Mouse (Mus musculus) CD8-positive naive resting alpha-beta T cell, adult 2 months (primary cell): Measurements from ENCODE around the gene Slc17a1.

Experiments
- DNase-seq, 2 experiments: peaks; one replicate each; pipeline ENCODE4 v3.0.0; 2022; ENCODE audit warnings: low read depth in 2 of 2, low spot score in 2 of 2

Gene Slc17a1

DNA sequence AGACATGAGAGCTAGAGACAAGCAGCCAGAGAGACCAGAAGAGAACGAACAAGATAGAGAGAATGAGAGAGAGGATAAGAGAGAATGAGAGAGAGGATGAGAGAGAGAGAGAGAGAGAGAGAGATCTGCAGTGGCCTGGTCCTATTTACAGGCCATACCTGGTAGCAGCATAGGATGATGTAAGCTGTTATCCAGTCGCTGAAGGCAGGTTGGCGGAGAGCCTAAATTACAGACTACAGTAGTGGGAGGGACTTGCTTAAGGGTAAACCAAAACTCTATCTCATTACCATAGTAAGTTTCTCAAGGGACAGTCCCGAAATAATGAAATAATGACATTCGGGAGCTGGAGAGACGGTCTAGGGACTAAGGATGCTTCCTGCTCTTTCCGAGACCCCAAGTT is at the start of gene Slc17a1:
Gene Slc17a1 (plus strand): TSS at position 346 of the 400 bp plus-strand sequence.
- DNase-seq: no peak

DNA sequence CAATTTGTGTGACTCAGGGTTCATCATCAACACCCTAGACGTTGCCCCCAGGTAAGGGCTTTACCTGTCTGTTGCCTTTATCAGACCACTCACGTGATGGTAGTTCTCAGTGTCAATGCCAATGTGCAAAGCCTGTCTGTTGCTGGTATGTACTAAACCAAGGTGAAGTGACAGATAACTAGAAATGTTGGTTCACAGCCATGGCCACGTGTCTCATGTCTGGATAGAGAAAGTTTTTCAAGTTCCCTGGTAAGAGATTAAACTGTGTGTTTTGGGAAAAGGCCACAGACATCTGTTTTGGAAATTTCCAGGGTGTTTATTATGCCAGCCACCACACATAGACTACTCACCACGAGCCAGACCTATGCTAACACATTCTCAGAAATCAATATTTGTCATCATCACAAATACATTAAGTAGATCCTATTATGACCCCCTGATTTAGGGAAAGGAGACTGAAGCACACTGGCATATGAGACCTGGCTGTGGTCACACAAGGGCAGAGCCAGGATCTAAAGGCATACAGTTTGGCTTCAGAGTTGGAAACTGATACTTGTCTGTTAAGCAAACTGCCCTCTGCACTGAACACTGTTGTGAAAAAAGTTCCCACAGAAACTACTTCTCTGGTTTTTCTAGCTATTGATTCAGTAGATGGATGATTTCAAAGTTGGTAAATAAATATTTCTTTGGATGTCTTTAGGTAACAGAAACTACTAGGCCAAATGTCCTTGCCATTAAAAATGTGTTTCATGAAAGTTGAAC is 47.2 kb upstream of the Slc17a1 start:
- no peak for DNase-seq

DNA sequence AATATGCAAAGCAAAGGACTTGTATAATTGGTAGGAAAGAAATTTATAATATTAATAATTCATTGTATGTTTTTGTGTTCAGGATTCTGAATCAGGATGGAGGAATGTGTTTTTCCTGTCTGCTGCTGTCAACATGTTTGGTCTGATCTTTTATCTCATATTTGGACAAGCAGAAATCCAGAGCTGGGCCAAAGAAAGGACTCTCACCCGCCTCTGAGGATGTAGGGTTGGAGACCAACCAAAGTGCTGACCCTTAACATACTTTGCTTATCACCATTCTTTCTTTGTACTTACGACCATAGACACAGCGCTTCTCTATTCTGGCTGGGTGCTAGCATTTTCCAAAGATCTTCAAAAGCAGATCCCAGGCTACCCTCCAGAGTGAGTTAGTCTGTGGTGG is 45.3 kb upstream of the Slc17a1 start:
- no peak for DNase-seq

DNA sequence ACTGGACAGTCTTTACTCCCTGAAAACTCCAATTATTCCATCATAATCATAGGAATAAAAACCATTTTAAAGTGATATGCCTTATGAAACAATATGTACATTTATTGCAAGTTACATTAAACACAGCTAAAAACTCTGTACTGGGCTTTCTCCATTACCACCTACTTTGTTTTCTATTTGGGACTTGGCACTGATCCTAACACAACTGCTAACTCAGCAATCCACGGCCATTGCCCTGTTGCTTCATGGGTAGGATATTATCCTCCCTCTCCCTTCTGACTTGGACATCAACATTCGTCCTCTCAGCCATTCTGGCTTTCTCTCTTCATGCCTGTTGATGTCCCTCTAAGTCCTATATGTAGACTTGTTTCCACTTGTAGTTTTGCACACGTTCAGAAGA is 40.9 kb upstream of the Slc17a1 start:
- no peak for DNase-seq

DNA sequence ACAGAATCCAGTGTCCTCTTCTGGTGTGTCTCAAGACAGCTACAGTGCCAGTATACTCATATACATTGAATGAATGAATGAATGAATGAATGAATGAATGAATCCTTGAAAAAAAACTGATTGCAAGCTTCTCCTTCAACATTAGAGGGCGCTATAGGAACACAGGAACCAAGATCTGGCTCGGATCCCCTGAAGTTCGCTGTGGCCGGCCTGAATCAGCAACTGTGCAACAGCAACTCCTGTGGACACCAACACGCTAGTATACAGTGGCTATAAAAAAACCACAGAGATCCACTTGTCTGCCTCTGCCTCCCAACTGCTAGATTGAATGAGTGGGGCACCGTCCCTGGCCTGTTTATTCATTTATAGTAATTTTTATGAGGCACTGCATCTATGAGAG is 34.5 kb upstream of the Slc17a1 start:
- no peak for DNase-seq

DNA sequence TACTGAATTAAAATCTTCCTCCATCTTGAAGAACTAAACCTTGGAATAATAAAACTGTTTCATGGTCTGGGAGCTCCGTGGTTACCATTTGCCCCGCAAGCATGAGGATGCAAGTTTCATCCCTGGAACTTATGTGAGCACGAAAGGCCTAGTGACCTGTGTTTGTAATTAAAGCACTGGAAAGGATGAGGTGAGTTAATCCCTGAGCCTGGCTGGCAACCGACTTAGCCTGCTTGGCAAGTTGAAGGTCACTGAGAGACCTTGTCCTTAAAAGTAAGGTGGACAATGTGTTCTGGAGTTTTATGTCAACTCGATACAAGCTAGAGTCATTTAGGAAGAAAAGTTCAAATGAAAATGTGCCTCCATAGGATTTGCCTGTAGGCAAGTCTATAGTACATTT is 32.7 kb upstream of the Slc17a1 start:
- no peak for DNase-seq

DNA sequence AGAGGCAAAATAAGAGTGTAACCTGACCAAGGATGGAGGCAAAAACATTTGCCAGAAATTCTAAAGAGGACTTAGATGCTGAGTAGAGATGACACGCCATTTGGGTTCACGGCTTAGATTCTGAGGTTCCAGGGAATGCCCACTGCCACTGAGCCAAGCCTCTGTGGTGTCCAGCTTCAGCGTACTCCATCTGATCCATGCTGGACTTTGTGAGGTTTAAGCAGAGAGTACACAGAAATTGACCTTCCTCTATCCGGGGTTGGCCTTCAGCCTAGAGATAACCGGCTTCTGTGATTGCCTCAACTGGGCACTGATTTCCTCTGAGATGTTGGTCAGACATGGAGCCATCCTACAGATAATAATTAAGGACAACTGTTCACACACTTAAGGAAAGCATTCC is 30.9 kb upstream of the Slc17a1 start:
- no peak for DNase-seq

DNA sequence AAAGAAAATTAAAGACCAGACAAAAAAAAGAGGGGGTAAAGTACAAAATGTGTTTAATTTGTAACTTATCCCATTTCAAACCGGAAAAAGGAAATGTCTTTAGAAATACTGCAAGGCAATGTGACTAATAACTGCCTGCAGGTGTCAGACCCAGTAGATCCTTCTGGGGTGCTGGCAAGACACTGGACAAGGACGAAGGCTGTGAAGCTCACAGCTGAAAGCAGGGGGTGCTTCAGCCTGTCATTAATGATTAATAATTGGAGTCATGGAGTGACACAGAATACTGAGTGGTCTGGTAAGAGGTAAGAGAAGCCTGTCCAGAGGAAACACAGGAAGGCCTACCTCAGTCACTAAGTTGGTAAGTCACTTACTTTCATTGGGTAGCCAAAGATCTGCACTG is 28.2 kb upstream of the Slc17a1 start, which contains the start of gene Slc17a3:
Gene Slc17a3 (plus strand): TSS at position 127 of the 400 bp plus-strand sequence.
- no peak for DNase-seq

DNA sequence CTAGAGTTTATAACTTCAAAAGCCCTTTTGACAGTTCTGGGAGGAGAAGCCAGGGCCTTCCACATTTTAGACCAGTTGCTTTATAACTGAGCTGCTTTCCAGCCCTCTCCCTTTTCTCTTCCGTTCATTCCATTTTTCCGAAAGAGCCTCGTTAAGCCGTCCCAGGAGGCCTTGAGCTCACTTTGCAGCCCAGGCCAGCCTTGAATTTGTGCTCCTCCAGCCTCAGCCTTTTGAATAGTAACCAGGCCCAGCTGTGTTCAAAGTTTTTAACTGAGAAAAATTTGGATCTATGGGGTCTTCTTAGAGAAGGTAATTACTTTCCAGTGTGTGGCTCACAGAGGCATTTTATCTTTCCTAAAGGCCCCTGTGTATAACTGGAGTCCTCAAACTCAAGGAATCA is 21.7 kb upstream of the Slc17a1 start:
- no peak for DNase-seq

DNA sequence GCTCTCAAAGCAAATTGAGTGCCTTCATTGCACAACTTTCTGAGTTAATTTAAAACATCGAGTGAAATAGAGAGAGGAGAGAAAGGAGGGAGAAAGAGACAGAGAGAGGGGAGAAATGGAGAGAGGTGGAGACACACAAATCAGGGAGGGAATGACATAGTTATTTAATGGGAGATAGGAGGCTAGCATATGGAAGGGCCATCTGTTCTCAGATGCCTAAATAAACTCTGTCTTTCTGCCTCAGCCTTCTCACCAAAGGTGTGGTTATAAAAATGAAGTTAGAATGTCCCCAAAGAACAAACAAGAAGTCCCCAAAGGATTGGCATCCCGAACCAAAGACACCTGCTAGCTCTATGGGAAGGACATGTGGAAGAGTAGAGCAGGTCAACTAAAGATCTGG is 18.3 kb upstream of the Slc17a1 start:
- no peak for DNase-seq

DNA sequence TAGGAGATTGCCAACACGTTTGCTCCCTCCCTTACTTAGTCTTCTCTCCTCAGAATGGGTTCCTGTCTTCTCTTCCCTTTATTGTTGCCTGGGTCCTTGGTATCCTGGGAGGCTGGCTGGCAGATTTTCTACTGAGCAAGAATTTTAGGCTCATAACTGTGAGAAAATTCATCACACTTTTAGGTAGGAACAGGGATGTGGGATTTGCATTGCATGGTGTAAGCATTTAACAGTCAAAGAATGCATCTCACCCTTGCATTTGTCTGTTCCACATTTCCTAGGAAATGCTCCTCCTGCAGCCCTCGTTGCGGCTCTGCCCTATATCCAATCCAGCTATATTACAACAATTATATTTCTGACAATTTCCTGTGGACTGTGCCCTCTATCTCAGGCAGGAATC is 11.1 kb upstream of the Slc17a1 start:
- no peak for DNase-seq

DNA sequence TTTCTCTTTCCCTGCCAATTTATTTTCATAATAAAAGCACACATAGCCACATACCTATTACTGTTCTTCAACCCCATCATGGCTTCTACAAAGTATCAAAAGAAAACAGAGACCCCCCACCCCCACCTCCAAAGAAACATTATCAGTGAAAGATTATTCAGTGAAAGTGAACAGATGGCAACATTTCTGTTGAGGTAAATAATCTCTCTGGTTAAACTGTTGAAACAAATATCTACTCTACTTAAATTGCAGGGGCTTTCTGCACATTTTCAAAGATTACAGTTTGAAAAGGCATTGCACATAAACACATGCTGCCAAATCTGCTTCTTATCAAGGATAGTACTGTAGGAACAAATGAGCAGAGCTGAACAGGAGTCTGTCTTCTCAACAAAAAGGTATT is 5.7 kb upstream of the Slc17a1 start:
- no peak for DNase-seq

DNA sequence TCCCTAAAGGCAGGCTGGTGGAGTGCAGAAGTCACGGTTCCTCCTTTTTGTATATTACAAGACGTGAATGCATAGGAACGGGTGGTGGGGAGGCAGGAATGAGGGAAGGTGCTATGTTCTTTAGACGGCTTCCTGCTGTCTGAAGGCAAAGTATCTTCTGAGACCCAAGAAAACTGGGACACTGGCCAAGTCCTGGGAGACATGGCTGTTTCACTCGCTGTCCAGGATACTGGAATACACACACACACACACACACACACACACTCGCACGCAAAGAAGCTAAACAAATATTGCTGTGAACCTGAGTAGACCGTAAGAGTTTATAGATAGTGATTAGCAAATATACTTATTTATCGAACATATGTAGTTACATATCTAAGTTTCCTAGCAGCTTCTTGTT is 2.8 kb upstream of the Slc17a1 start:
- DNase-seq: no peak

DNA sequence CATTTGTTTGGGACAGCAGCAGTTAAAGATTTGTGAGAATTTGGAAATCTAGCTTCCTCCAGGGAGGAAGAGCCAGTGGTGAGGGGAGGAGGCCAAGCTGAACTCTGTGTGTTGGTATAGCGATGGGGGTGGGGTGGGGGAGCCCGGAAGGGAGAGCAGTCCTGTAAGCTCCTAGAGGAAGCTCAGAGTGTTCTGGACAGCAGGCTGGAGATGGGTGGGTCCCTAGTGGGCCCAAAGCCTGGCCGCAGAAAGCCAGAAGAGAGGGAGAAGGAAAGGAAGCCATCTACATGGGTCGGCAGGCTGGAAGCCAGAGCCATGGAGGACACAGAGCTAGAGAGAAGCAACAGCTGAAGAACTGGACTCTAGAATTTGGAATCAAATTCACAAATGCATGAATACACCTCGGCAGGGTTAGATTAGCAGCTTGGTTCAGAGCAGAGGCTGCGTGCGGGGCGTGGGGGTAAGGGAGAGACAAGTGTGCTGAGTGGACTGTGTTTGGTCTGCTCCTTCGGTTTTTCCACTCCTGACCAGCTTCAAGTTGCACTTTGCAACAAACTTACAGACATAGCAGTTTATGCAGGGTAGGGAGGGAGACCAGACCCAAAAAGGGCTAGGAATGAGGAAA is 1.4 kb upstream of the Slc17a1 start:
- no peak for DNase-seq

DNA sequence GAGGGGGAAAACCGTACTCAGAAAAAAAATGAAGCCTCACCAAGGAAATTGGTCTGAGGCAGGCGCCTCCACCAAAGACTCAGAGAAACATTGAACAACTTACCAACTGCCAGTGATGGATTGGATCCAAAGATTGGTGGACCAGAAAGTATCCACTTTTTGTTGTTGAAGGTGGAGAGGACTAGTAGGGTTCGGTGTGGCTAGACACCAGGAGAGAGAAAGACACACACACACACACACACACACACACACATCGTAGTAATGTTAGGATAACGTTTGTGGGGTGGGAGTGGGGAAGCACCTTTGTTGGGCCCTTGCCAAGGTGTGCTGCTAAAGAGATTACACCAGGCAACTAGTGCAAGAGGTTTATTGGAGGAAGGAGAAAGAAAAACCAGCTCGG is 550 bp upstream of the Slc17a1 start:
- no peak for DNase-seq

DNA sequence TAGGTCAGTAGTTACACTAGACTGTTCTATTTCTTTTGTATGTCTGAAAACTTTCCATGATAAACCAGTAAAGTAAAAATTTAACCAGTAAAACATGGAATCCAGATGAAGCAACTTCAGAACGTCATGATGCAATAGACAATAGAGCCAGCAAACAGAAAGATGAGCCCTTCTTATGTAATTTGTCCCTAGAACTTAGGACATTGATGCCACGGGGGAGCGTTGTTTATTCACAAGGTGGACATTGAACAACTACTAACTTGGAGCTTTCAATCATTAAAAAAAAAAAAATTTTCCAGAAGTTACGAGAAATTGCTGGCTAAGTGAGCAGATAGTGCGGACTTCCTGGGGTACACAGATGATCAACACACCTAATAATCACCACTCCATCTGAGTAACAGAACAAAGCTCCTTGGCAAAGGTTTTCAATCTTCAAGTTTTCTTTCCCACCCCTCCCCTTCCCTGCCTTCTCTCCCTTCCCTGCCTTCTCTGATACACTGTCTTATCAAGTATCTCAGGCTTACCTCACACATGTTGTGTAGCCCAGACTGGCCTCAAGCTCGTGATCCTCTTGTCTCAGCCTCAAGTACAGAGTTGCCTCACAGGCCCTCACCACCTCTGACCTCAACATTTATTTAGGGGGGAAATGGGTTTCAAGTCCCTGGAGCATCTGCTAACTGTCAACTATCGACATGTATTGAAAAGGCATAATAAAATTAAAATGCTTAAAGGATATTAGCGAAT is 1.4 kb downstream of the Slc17a1 start:
- no peak for DNase-seq

DNA sequence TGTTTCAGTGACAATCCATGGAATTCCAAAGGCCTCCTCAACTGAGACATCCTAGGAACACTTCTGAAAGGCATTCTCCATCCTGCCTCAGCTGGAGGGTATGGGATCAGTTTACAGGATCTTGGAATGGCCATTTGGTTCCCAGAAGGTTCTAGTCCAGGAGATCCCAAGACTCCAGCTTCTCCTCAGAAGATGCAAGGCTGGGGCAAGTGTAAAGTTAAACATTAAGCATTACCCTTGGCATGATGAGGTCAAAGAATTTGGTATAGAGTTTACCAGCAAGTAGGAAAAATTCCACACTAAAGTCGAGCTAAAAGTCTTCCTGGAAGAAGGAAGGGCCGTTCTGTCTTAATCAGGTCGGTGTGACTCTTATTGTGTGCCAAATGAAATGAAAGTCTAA is 2.4 kb downstream of the Slc17a1 start:
- no peak for DNase-seq

DNA sequence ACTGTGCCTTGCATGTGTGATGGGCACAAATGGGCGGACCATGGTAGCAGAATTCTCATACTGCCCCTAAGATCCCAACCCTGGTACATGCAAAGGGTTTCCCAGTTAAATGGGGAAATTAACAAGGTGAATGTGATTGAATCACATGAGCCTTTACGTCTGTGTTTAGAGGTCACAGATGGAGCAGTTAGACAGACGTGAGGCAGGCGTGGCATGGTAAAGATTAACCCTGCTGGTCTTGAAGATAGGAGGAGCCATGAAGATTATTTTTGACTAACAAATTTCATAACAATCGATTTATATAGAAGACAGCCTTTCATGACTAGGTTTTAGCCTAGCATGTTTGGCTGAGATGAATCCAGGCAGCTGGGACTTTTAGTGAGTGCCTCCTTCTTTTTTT is 5.6 kb downstream of the Slc17a1 start:
- DNase-seq: no peak

DNA sequence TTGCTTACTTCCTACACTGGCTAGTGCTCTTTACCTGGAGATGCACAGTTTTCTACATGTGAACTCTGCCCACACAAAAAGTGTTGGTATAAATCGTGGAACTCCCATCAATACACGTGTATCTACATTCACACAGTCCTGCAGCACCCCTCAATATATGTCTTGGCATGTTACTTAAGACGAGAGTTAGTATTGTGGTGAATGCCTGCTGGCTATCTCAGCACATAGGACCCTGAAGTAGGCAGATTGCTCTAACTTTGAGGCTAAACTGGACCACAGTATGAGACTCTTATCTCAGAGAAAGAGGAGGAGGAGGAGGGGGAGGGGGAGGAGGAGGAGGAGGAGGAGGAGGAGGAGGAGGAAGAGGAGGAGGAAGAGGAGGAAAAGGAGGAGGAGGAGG is 11.6 kb downstream of the Slc17a1 start:
- DNase-seq: no peak

DNA sequence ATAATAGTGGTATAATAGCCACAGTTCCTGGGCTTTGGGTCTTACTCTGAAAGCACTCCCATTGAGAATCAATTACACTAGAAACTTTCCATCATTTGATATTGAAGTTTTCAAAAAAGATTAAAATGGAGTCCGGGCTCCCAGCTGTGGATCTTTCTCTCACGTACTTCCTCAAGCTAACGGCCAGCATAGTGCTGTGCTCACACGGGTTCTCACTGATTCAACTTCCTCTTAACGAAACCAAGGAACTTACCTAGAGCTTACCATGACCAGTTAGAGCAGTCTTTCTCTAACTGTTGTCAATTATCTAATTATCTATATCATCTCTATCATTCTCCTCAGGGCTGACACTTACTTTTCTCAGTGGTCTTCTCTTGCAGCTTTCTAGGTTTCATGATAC is 12.1 kb downstream of the Slc17a1 start:
- DNase-seq: no peak

DNA sequence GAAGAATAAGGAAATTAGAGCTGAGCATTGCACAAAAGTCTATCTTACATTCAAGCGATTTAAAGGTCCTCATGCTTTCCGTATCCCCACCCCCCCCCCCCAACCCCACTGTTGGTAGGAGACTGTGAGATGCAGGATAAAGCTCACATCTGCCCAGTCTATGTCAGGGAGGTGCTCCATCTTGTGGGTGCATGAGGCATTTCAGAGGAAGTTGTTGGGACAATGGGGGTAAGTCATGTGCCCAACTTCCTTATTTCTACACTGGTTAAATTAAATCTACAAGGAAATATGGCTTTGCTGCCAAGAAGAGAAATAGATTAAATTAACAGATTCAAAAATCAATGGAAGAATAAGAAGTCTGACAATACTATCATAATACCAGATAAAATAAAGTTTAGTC is 18.0 kb downstream of the Slc17a1 start:
- no peak for DNase-seq

DNA sequence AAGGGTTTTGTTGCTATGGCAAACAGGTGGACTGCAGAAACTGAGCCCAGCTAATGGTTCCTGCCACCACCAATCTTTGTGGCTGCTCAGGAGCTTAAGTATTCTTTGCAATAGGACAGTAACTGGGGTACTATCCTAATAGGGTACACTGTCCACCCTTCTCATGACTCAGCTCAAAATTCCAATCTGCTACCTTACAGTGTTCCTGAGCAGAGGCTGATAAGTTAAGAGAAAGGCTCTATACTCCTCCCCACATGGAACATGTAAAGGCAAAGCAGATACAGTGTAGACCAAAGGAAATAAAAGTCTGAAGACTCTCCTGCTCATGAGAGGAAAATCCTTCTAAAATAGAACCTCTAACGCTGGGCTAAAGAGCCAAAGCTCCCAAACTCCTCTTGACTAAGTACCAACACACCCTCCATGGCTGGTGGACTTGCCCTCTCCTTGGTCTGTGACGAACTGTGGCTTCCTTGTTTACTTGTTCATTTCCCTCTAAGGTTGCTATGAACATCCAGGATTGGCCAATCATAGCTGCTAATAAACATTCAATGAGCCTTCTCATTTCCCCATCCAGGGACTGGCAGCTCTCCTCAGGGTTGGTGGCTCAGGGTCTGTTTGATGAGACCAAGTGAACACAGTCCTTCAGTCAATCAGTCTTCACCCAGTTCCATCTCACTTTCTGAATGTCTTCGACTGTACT is 19.6 kb downstream of the Slc17a1 start:
- DNase-seq: no peak
